Mouse (Mus musculus): ENCODE results near the gene Scfd2. TPM values are rescaled to one million over a fixed set of nuclear protein-coding genes. Genes with fewer than 3 reads are reported as not detected.

Scfd2 gene
- polyA plus RNA-seq, 1 experiment: 16.2 TPM

DNA sequence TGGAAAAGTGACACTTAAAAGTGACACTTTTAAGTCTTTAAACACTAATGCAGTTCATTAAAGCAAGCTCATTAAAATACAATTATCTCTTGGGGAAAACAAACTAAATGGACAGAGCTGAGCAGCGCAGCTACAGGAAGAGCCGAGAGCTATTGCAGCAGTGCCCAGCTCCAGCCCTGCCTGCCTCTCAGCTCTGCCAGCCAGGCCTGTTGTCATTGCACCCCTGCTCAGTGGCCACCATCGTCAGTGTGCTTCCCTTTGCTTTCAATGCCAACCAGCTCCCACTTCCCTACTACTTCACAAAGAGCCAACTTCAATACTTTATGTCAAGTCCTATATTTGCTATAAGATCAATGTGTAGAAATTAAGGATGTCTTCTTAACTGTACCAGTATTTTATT lies 63.8 kb downstream of the Scfd2 start:
- DNase-seq (ENCODE audit: extremely low spot score in 1 of 2, low spot score in 1 of 2): no peak

DNA sequence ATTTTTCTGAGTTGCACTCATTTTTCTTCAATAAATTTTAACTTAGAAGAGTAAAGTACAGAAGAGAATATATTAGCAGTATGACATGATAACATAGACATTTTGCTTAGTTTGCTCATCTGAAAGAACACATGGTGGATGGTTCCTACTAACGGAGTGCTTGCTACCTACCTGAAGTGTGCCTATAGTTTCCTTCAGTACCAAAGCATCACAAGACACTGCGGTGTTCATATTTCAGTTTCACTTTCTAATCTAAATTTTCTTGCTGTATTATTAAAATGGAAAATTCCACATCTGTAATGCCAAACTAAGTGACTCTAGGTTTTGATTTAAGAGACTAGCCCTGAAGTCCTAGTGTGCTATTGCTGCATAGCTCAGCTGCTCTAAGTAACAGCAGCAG lies 74.8 kb downstream of the Scfd2 start:
- DNase-seq (ENCODE audit: extremely low spot score in 1 of 2, low spot score in 1 of 2): no peak

DNA sequence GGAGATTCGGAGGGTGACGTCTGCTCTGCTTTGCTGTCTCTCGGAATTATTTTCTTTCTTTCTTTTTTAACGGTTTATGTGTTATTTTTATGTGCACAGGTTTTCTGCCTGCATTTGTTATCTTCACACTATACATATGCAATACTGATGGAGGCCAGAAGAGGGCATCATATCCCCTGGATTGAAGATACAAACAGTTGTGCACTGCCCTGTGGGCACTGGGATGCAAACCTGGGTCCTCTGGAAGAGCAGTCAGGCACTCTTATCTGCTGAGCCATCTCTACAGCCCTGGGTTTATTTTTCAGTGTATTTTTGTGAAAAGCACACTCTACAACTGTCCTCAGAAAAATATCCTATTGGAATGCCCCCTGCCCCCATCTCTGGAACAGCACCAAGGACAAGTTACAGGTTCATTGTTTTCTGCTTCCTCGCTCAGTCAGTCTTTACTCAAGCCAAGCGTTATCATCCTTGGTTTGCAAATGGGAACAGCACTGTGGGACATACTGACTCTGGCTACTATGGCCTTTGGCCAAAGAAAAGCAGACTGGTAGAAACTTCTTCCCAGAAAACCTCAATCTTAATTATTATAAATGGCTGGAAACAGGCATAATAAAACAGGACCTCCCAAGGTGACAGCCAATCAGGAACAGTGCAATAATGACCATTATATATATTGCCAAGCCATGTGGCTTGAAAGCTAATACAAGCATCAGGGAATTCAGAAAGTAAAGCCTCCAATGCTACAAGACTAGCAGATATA lies 75.9 kb downstream of the Scfd2 start:
- DNase-seq (ENCODE audit: extremely low spot score in 1 of 2, low spot score in 1 of 2): no peak

DNA sequence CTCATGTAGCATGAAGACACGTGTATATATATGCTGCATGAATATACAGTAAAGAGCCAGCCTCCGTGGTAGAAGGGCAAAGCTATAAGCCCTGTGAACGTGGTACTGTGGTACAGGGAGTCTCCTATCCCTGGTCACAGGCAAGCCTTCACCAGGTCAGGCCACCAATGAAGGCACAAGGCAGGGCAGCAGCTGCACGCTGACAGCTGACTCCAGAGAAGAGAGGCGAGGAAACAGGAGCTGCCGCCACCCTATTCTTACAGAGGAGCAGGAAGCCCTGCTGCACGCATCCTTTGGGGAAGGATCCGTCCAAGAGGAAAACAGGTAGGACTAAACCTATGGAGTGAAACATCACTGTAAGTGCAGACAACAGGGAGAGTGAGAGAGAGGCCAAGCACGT lies 76.5 kb downstream of the Scfd2 start:
- no peak for DNase-seq (ENCODE audit: extremely low spot score in 1 of 2, low spot score in 1 of 2)

DNA sequence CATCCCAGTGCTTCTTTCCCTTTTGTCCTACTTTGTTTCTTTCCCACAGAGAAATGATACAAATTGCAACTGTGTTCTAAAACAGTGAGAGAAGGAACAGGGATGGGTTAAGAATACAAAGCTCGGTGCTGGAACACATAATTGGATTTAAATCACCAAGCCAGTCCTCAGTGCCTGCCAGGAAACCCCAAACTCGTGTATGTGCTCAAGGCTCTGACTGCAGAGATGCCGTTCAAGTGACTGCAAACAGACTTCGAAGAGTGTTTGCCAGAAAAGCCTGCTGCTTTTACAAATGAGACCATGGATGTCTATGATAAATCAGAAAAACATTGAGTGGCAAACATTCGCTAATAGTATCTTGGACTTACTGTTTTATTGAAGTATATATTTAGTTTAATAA lies 80.6 kb downstream of the Scfd2 start:
- DNase-seq (ENCODE audit: extremely low spot score in 1 of 2, low spot score in 1 of 2): no peak

DNA sequence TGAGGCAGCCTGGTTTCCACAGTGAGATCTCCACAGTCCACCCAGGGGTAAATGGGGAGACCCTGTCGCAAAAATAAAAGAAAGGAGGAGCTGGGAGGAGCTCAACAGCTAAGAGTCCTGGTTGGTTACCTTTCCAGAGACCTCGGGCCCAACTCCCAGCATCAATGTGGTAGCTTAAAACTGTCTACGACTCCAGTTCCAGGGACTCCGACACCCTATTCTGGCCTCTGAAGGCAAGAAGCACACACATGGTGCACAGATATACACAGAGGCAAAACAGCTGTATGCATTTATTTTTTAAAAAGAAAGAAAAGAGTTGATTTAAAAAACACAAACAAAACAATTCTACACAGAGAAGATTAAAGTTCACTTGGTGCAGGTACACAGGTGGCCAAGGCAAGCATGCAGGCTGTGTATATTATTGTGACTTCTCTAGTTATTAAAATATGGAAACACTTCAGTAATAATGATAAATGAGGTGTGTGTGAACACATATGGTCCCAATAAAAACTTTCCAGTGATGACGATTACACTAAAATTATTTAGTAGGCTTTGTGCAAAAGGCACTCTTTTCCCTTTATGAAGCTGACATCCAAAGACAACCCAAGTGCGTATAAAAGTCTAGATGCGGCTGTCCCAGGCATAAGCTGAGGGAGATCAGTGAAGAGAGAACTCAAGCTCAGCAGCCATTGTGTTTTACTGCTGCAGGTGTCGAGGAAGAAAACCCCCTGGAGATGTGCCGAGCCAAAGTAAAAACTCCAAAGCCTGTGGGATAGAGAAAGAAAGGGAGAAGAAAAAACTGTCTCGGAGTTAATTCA lies 83.8 kb downstream of the Scfd2 start:
- DNase-seq (ENCODE audit: extremely low spot score in 1 of 2, low spot score in 1 of 2): no peak

DNA sequence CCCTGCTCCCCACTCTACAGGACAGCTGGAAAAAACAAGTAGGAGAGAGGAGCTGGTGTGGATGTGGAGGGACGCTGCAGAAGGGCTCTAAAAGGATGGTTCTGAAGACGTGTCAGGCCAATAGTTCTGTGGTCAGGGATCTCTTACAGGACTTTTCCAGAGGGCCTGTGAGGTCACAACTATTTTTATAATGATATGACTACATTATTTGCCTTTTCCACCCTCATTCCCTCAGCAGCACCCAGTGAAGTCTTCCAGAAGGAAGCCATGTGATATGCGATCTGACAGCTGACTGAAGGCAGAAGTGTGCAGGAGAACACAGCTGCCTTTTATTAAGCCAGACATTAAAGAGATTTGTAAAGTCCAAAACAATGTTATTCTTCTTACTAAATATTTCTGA lies 85.7 kb downstream of the Scfd2 start:
- no peak for DNase-seq (ENCODE audit: extremely low spot score in 1 of 2, low spot score in 1 of 2)

DNA sequence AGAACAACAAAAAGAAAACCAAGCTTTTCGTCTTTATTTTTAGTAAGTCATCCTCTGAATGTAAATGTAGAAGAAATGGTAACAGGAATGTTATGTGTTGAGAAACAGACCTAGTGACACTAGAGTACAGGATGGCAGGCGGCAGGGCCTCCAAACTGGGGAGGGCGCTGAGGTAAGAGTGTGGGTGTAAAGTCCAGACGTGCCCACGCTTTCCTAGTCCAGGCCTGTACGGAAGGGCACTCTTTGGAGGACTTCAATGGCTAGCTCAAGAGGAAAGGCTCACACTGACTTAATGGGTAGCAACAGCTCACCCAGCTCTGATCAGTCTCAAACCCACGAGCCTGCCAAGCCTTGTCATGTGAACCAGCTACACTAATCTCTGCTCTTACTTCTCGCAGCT lies 93.2 kb downstream of the Scfd2 start:
- no peak for DNase-seq (ENCODE audit: extremely low spot score in 1 of 2, low spot score in 1 of 2)

DNA sequence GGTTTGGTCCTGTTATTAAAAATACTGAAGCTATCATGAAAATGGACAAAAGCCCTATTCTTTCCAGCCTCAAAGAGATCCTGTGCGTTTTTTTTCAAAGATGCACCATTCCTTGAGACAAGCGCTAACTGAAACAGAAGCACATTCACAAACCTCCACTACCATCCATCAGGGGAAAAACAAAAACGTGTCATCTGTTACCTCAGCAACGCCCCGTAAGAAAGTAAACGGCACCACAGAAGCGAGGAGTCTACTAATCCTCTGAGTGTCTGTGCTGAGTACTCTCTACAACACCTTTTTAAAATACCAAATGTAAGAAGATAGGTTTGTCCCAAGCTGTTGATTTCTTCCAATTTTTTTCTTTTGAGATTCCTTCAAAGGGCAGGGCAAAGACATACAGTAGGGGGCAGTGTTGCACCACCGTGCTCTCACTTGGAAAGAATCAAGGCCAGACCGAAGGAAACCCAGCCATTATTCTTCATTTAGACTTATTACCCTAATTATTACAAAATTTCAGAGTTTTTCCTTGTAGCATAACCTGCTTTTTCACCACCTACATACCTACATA lies 97.9 kb downstream of the Scfd2 start:
- DNase-seq (ENCODE audit: extremely low spot score in 1 of 2, low spot score in 1 of 2): peak; percentile 28 to 89

DNA sequence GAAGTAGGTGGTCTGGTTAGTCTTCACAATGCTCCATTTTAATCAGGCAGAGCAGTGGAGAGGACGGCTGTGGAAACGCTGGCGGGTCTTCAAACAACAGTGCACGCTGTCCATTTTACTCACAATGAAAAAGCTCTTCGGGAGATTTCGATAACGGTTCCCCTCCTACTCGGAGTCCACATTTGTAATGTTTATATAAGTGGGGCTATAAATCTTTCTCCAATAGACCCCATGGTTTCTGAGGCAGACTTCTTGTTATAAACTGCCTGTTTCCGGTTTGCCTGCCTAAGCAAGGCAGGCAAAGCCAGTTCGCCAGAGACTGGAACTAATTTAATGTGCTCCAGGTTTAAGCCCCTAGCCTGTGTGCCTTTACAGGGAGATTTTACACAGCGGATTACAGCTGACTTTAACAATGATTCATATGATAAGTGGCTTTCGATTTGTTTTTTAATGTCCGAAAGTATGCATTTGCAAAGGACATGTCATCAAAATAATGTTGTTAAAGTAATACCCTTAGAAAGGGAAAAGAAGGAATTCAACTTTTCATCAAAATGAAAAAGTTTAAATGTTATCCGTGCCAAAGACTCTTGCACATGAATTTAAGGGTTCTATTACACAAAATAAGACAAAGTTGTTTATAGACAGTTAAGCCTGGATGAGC lies 98.5 kb downstream of the Scfd2 start:
- no peak for DNase-seq (ENCODE audit: extremely low spot score in 1 of 2, low spot score in 1 of 2)

DNA sequence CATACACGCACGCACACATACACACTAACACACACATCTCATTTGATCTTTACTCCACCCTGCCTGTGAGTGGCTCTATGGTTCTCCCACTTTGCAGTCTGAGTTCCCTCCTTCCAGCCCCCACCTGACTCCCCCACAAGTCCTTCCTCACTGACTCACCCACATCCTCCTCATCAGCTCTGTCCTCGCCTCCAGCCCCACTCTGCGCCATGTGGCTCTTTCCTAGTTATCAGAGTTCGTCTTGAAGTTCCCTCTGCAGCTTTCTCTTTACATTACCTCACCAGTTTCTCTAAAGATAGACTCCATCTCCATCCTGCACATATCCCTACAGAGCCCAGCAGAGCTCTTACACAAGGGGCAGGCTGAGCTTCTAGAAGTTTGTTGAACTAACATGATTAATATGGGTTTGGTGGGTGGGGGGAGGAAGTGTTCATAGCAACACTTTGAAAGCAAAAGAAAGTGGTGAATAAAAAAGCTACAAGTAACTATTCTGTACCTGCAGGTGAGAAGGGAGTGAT lies 110.9 kb downstream of the Scfd2 start:
- DNase-seq (ENCODE audit: extremely low spot score in 1 of 2, low spot score in 1 of 2): peak in 1 of 2 experiments; percentile 23

DNA sequence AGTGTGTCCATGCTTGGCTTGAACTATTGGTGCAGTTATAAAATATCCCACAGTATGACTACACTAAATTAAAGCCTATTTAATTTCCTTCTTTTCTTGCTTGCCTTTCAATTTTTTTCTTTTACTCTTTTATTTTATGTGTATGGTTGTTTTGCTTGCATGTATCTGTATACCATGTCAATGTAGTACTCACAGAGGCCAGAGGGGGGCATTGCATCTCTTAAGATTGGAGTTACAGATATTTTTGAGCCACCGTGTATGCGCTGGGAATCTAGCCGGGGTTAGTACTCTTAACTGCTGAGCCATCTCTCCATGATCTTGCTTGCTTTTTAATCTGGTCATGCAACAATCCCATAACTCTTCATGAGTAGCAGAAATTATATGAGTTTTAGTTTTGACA lies 119.0 kb downstream of the Scfd2 start:
- DNase-seq (ENCODE audit: extremely low spot score in 1 of 2, low spot score in 1 of 2): no peak

DNA sequence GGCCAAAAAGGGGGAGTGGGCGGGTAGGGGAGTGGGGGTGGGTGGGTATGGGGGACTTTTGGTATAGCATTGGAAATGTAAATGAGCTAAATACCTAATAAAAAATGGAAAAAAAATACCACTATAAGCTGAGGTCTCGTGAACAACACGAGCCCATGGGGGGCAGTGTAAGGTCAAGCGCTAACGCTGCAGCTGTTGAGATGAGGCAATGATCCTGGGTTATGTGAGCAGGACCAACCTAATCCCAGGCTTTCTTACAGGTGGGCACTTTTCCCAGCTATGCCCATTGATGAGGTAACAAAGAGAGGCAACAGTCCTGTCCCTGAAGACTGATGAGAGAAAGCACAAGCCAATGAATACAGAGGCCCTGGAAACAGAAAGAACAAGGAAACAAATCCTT lies 126.7 kb downstream of the Scfd2 start:
- no peak for DNase-seq (ENCODE audit: extremely low spot score in 1 of 2, low spot score in 1 of 2)

DNA sequence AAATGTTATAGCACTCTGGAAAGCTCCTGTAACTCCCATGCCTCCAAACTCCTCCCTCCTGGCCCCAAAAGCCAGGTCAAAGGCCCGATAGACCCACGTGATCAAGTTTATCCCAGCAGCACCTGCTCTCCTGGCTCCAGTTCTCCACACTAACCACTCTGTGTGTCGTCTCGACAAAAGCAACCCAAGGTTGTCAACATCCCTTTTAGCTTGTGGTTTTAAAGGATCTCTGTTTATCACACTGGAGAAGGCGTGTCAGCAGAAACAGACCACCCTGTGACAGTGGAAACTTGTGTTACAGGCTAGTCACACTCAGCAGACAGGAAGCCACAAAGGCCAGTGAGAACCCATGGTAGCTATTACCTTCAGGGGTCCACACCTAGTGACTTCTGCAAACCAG lies 127.5 kb downstream of the Scfd2 start:
- no peak for DNase-seq (ENCODE audit: extremely low spot score in 1 of 2, low spot score in 1 of 2)

DNA sequence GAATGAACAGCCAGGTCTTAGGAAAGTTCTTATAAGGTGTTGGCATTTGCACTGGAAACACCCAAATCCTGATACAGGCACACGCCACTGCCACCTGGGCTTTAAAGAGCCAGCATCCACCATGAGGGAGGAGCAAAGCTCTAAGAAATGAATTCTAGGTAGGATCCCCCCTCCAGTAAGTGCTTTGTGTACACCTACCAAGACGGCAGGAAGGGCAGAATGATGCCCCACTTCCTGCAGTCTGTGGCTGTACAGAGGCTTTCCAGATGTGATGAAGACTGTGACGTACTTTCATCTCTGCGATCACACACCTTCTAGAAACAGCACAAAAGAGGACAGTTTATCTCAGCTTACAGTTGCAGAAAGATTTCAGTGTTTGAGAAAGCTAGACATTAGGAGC lies 128.9 kb downstream of the Scfd2 start:
- DNase-seq (ENCODE audit: extremely low spot score in 1 of 2, low spot score in 1 of 2): no peak

DNA sequence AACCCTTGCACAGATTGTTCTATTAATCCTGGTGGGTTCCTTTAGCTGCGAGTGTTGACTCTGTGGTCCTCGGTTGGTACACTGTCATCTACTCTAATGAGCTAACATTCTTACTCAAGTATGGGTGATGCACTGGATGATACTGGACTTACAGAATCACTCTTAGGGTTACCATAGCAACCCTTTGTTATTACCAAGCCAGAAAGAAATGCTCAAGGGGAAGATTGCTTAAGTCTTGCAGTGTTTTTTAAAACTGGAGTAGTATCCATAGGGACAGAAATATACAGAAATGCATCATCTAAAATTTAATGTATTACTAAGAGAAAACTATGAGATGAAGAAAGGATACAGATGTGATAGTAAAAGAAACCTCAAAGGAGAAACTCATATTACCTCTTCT lies 139.8 kb downstream of the Scfd2 start:
- DNase-seq (ENCODE audit: extremely low spot score in 1 of 2, low spot score in 1 of 2): no peak

DNA sequence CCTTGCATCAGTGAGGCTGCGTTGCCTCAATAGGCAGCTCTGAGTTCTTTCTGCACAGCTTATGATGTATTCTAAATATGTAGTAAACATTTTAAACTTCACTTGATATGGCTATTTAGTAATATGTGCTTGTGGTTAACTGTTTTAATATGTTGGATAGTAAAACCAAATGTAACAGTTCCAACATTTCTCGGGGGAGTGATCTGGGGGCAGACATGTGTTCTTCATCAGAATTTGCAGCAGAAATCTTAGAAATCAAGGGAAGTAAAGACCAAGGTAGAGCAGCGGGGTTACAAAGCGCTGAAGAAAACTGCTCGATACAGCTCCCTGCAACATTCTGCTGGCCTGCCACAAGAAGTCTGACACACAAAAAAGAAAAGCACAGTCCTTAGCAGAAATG lies 140.2 kb downstream of the Scfd2 start:
- DNase-seq (ENCODE audit: extremely low spot score in 1 of 2, low spot score in 1 of 2): no peak

DNA sequence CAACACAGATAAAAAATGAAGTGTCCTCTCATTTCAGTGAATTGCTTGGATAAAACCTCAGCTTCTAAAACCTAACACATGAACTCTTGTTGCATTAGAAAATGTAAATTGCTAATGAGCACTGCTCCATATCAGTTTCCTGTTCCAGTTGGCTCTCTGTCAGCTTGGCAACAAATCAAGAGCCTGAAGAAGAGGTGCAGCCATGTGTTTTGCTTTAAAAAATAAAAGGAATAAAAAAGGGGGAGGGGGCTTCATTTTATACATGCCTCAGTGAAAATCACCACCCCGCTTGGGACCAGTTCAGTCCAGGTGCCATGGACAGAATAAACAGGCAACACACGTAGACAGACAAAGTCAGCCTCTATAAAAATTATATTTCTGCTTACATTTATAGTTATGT lies 142.7 kb downstream of the Scfd2 start:
- no peak for DNase-seq (ENCODE audit: extremely low spot score in 1 of 2, low spot score in 1 of 2)

DNA sequence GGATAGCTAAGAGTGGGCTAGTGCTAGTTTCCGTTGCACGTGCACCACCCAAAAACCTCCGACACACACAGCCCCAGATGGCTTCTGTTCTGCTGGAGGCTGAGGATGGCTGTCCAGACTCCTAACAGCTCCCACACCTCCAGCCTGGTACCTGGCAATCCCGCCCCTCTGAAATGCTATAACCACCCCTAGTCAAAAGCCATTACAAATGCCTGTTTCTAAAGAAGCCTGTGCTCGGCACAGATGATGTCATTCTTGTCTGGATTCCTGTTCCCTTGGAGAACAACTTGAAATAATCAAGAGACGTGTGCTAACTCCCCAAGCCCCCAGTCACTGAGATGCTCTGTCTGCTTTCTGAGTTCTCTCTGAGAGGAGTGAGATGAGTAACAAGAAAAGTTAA lies 143.5 kb downstream of the Scfd2 start:
- no peak for DNase-seq (ENCODE audit: extremely low spot score in 1 of 2, low spot score in 1 of 2)

DNA sequence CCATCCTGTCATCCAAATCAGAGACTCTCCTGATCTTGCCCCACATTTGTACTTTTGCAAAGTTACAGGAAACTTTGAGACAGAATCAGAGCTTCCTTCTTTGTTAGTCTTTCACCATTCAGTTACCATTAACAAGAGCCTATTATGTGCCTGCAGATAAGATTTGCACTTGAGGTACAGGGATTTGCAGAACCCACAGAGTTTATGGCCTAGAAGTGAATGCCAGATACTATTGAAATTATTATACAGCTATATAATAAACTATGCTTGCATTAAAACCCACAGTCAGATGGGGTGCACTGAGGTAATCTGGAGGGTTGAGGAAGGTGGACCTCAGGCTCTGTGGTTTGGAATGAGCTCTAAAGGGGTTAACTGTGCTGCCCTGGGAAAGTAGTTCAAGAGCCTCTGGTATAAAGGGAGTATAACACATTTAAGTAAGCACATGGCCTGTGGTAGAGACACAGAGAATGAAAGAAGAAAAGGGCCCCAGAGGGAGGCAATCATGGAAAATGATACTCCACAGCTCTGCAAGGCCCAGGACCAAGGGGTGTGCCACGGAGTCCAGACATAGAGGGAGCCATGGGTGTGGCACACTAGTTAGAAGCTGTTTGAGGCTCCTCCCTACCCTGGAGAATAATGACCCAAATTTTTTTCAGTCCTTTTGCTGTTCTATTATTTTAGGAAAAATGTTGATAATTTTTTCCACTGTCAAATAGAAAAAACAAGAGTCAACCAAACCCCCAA lies 144.2 kb downstream of the Scfd2 start:
- DNase-seq (ENCODE audit: extremely low spot score in 1 of 2, low spot score in 1 of 2): no peak

All from frontal cortex, adult 2 months (tissue).